Mouse (Mus musculus): ENCODE data around the gene Mrfap1.

Gene Mrfap1

DNA sequence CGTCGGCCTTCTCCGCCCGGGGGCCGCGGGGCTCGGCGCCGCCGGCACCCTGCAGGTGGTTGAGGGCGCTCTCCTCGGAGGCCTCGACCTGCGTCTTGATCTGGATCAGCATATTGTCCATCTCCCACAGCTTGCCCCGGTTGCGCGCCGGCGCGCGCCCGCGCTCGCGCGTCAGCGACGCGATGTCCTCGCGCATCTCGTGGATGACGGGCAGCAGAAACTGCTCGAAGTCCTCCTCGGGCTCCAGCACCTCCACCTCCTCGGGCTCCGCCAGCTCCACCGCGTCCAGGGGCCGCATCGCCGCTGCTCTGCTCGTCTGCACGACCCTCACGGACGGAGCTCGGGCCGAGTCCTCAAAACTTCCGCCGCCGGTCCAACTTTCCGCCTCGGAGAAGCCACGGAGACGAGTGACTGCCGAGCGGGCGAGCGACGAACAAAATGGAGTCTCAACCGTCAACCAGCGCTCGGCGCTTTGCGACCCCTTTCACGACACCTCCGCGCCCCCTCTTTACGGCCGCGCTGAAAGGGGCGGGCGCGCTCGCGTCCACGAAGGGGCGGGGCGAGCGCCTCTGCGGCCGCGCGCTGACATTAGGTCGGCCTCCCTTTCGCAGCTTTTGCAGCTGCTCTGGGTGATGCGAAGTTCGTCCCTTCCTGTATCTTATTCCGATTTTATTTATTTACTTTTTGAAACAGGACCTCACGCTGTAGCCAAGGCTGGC, at the start of gene Mrfap1:
Mrfap1 (minus strand) TSS at position 477 of the 719 bp plus-strand sequence.
- DNase-seq (ENCODE audit: low spot score in 2 of 2), result peak; percentile 86 to 94

DNA sequence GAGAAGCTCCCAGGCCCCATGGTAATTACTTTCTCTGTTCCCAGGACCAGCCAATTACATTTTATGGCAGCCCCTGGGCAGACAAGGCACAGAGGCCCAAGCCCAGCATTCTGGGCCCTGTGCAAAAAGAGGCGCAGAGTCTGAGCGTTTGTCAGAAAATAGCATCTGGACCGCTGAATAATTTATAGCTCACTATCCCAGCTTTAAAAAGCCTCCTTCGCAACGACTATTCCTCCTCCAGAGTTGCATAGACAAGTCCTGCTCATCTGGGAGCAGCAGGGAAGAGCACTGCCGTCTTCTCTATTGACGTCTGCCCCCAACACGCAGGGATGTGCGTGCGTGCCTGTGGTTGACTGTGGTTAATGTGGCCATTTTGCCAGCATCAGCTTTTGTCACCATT, 47.9 kb upstream of the Mrfap1 start:
- no peak for DNase-seq (ENCODE audit: low spot score in 2 of 2)

DNA sequence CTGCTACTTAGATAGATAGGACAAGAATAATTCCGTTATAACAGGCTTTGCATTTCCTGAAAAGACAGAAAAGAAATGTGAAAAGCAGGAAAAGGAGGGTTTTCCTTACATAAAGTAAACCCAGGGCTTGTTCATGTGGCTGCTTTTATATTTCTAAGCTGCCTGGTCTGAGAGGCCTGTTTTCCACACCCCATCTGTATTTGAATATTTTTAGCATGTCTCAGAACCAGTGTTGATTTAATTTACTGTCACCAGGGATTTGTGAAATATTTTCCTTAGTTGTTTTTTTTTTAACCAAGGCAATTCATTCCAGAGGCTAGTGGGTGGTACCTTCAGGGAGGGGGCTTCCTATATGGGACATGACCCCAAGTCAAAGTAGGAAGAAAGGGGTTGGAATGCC, 45.1 kb upstream of the Mrfap1 start:
- no peak for DNase-seq (ENCODE audit: low spot score in 2 of 2)

DNA sequence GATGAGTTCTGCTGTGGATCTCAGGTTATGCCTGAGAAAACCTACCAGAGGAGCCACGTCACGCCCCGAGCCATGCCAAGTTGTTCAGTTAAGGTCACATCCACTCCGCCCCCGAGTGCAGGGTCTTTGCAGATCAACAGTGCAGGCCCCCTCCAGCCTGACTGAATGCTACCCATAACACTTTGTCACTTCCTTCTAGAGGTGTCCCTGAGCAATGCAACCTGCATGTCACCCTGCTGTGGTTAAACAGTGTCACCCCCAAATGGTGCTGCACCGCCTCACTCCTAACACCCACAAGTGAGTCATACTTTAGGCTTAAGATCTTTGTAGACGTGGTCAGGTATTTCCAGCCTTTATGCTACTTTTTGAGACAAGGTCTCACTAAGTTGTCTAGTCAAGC, 43.5 kb upstream of the Mrfap1 start:
- DNase-seq (ENCODE audit: low spot score in 2 of 2), result no peak

DNA sequence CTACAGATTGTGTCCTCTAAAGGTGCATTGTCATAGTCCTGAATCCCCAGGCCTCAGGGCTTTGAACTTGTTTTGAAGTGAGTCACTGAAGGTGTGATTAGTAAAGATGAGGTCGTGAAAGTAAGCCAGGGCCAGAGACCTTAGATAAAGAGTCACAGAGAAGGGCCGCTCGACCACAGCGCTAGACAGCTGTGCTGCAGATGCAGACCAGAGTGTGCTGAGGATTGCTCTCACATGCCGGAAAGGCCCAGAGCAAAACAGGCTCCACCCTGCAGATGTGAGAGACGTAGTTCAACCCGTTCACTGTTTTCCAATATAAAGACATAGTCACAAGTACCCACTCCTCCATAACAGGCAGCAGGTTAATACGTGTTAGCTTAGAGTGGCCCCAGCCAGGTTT, 43.0 kb upstream of the Mrfap1 start:
- DNase-seq (ENCODE audit: low spot score in 2 of 2), result no peak

DNA sequence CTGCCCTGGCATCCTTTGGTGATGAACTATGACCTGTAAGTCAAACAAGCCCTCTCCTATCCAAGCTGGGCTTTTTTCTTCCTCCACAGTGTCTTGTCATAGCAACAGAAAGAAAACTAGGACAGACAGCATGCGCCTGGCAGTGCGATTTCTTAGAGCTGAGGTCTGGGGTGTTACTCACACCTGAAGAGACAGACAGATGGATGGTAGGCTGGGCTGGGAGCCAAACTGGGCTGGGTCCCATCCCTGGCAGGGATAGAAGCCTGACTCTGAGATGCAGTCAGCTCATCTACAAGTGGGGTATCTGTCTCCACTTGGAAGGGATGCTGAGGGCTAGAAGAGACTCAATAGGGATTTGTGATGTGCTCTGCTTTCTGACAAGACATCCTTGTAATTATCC, 42.5 kb upstream of the Mrfap1 start:
- DNase-seq (ENCODE audit: low spot score in 2 of 2), result no peak

DNA sequence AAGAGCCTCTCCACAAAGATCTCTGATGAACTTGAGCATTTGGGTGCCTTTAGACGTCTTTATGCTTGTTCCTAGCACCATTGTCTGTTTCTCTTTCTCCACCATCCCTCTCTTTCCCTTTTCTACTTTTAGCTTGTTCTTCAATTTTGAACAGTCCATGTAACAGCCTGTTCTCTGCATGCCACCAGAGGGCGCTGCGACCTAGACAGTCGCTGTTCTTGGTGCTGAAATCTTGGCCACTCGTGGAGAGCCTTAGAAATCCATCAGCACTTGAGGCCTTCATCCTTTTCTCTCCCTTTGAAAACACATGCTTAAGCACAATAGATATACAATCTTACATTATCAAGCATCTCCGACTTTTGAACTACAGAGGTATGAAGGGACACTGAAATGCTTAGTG, 39.4 kb upstream of the Mrfap1 start:
- DNase-seq (ENCODE audit: low spot score in 2 of 2), result no peak

DNA sequence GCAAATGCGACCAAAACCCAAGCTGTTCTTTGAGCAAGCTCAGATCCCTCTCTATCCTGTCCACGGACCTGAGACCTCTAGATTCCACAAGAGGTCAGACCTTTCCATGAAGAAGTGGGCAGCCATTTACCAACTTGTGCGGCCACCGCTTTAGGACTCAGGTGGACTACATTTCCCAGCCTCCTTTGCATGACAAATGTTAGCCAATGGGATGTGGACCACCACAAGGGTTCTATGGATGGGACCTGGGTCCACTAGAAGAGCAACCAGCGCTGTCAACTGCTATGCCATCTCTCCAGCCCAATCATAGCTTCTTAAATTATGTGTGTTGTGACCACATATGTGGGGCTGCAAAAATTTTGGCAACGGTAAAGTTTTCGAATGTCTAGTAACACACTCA, 34.7 kb upstream of the Mrfap1 start:
- DNase-seq (ENCODE audit: low spot score in 2 of 2), result no peak

DNA sequence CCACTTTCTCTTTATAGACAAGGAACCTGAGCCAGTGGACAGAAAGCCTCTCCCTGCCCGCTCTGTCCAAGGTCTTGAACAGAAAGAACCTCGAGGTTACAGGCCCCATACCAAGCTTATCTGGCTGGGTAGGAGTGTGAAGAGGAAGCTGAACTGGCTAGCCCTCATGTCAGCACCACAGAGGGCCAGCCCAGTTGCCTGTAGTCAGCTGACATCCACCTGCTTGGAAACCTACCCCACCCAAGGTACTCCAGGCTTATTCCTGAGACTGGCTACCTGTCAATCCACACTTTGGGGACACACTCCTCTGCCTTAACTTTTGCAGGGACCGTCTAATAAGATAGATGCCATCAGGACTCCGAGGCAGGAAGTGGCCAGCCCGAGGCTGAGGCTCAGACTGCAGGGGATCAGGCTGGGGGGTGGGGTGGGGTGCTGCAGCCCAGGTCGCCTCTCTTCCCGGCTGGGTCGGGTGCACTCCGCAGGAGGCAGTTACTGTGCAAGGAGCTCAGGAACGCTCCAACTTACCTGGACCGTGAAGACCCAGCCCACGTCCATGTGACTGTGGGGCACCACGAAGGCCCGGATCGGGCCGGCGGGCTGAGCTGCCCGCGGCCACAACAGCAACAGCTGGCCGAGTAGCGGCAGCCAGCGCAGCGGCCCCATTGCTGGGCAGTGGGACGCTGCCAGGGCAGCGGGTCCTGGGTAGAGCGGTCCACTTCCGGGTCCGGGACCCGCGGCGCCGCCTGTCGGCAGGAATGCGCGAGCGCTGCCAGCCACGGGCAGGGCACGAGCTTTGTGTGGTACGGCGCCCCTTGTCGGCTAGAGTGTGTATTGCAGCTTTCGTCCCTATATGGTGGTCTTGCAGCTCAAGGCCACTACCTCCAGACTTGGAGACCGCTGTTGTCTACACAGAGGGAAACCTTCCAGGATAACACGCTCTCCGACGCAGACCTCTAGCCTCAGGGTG, 33.6 kb upstream of the Mrfap1 start, which contains the start of gene Man2b2:
Man2b2 (minus strand) TSS at position 741 of the 967 bp plus-strand sequence.
- peak; percentile 81 to 90 for DNase-seq (ENCODE audit: low spot score in 2 of 2)

DNA sequence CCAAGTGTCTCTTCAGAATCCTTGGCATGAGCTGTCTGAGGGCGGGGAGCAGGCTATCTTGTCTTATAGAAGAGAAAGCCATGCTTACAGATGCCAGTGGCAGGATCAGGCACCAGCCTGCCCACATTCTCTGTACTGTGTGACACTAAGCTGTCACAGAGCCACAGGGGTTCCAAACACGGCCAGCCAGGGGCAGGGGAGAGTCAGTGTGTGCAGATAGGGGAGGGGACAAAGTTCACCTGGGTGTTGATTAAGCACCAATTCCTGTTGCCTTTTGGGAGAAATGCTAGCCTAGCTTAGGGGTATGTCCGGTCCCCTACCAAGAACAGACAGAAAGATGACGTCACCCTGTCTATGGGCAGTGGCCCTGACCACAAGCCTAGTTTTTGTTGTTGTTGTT, 32.5 kb upstream of the Mrfap1 start:
- no peak for DNase-seq (ENCODE audit: low spot score in 2 of 2)

DNA sequence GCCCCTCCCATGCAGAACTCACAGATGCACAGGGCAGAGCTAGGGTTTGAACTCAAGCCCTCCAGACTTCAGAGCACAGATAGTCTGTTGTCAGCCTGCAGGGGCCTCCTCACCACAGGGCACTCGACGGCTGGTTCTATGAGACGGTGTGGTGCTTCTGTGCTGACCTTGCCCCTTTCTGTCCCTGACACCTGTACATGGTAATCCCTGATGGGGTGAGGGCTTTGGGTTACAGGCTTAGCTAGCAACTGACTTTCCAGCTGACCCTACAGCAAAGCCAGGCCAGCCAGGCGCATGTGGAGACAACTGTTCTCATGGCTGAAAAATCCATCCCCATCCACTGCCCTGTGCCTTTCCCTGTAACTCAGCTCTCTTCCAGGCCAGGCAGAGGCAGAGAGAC, 26.3 kb upstream of the Mrfap1 start:
- no peak for DNase-seq (ENCODE audit: low spot score in 2 of 2)

DNA sequence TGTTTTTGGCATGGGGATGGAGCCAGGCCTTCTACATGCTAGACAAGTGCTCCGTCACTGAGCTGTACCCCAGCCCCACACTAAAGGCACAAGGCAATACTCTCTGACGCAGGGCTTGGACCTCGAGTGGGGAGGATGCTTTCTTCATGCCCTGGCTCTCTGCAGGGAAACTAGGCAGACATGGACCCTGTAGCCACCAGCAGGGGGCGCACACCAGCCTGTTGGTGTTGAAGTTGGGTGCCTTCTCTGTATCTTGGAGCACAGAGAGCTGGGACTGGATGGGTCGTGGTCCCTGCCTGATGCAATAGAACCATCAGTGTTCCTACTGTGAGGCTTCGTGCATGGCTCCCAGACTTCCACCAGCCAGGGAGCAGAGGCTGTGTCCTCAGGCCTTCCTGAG, 23.6 kb upstream of the Mrfap1 start:
- DNase-seq (ENCODE audit: low spot score in 2 of 2), result no peak

DNA sequence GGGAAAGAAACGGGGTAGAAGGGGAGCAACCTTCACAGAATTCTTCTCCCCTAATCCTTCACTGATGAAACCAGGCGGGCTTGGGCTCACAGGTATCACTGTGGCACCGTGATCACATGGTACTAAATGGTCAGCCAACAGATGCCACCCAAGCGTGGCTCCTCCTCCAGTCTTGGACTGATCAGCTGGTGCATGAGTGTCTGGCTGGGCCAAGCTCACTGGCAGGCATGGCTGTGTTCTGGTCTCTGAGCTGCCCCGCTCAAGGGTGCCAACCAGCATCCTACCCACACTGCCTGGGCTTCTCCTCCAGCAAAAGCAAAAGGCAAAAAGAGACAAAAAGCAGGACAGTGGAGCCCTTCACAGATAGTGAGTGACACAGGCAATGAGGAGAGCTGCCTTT, 23.2 kb upstream of the Mrfap1 start:
- DNase-seq (ENCODE audit: low spot score in 2 of 2), result no peak

DNA sequence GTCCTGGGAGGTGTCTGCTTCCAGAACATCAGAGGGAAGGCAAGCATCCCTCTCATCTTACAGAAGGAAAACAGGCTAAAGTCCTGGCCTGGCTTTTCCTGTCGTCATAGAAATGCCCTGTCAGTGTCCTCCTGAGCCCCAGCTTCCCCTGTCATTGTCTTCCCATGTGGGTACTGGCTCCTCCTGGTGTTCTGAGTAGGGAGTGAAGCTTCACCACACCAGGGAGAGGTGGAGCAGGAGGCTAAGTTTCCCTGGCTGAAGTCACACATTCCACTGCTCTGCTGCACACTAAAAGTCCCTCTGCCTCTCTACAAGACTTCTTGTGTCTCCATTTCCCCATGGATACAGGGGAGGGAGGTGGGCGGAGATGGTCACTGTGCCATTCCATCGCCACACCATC, 21.2 kb upstream of the Mrfap1 start:
- DNase-seq (ENCODE audit: low spot score in 2 of 2), result no peak

DNA sequence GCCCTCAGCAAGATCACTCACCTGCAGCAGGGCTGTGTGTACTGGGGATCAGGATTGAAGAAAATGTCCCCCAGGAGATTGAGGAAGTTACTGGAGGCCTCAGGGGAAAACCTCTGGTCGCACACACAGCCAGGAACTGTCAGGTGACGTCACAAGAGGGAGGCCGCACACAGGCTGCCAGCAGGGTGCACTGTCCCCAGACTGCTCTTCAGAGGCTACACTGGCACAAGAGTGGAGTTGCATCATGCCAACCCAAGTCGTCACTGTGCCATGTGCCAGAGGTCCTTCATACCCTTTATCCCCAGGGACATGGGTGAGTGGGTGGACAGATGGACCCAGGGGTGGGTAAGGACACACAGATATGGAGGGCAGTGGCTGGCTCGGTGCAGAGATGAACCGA, 18.0 kb upstream of the Mrfap1 start:
- no peak for DNase-seq (ENCODE audit: low spot score in 2 of 2)

DNA sequence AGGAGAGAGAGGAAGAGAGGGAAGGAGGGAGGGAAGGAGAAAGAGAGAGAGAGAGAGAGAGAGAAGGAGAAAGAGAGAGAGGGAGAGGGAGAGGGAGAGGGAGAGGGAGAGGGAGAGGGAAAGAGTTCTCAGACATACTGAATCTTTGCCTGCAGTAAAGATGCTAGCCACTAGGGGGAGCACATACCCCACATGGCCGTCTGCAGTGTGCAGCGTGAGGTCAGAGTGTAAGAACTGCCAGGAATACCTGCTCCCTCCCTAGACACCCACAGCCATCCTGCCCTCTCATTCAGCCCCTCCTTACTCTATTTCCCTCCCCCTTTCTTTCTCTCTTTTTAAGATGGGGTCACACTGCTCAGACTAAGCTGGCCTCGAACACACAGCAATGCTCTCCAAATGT, 14.8 kb upstream of the Mrfap1 start:
- peak in 1 of 2 experiments; percentile 43 for DNase-seq (ENCODE audit: low spot score in 2 of 2)

DNA sequence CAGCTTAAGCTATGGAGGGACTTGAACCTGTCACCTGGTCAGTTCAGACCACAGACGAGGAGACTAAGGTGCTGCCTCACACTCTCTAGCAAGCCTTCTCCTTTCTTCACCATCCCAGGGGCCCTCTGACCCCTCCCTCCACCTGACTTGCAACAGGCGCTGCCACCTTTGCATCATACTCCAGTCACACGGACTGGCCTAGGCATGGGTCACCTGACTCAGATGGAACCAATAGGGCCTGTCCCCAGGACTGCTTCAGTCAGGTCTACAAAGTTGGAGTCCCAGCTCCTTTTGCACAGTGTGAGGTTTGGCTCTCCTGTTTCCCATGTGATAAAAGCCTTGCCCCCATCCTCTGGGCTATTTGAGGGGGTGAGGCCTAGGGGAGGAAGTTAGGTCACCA, 14.1 kb upstream of the Mrfap1 start:
- DNase-seq (ENCODE audit: low spot score in 2 of 2), result no peak

DNA sequence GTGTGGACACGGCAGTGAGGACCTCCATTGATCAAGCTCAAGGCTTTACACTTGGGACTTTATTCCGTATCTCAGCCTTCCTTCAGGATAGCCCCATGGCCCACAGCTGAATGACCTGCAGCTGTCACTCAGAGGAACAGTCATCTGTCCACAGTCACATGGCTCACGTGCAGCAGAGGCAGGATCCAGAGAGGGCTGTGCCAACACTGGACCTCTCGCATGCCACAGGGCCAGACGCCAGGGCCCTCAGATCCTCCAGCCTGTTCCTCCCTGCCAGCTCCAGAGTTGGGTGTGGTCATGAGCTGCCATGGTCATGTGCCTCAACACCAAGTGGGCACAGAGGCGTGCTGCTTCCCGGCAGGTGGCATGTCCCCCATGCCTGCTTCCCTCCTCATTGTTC, 12.6 kb upstream of the Mrfap1 start:
- peak in 1 of 2 experiments; percentile 26 for DNase-seq (ENCODE audit: low spot score in 2 of 2)

DNA sequence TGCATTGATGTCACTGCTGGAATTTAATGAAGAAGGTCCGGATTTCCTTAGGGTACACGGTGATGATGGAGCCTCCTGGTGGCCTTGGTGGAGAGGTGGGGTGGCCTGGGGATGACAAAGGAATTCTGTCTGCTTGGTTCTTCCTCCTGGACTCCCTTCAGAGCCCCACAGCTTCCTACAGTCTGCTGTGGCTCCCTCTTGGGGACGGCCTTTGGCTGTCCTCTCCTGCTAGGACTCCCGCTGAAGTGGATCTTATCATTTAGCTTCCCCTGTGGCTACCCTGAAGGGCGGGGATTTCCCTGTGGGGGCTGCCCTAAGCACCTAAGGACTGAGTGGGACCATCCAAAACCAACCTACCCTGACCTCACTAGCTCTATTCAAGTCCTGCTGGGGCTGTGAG, 10.5 kb upstream of the Mrfap1 start:
- DNase-seq (ENCODE audit: low spot score in 2 of 2), result peak; percentile 30 to 42

DNA sequence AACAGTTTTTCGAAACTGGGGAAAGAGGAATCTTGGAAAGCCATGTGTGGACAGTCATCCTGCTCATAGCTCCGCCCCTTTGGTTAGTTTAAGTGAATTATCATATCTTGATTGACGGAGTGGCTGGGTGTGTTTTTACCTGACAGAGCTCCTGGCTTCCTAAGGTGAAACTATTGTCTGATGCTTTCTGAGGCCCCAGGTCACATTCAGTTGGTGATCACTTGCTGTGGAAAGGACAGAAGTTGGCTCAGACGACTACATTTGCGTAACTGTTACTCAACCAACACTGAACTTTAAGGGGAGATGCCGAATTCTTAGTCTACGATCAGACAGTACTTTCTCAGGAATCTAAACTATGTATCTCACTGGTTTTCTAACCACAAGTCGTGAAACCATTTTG, 719 bp upstream of the Mrfap1 start:
- no peak for DNase-seq (ENCODE audit: low spot score in 2 of 2)

DNA sequence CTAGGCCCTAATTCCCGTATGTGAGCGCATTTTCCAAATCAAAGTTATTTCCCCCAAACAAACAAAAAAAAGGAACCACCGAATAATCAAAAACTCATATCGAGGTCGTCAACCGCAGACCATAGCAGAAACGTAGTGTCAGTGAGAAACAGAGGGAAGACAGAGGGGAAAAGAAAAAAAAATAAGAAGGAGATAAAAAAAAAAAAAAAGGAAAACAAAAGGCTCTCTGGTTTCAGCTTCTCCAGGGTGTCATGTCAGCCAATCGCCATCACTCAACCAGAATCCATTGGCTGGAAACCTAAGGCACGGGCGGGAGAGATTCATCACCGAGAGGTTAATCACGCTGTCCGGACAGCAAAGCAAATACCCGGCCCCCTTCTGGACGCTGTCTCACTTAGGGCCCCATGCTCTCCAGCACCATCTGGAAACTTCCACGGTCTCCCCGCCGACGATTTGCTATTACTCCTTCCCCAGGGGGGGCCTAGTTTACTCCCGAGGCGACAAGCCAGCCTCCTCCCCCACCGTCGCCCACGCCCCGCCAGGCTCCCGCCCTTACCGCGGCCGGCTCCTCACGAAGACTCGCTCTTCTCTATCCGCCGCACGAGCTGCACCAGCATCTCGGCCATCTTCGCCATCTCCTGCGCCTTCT, 801 bp downstream of the Mrfap1 start:
- peak; percentile 68 to 74 for DNase-seq (ENCODE audit: low spot score in 2 of 2)

DNA sequence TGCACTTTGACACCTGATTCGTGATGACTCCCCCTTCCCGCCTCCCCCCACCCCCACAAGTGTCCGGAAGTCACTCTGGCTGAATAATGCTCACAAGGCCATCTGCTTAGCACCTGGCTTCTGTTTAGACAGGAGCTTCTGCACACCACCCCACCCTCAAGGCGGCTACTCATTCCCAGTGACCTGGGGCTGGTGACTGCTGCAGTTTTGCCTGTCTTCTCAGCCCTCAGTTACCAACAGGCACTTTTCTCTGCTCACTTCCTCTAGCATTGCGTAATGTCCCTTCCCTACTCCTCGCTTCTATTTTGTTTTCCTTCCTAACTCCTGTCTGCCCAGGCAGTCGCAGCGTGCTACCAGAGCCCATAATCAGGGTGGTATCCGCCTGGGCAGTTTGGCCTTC, 4.7 kb downstream of the Mrfap1 start:
- no peak for DNase-seq (ENCODE audit: low spot score in 2 of 2)

Data from heart, adult 9 months (tissue).